Mouse (Mus musculus): ENCODE measurements at regions not wholly inside any gene's neighbourhood (a gene's known extent, or its start where the extent isn't known, plus 50 kb on each side); places are given as distances from the start of the nearest gene placed in this dataset.

DNA sequence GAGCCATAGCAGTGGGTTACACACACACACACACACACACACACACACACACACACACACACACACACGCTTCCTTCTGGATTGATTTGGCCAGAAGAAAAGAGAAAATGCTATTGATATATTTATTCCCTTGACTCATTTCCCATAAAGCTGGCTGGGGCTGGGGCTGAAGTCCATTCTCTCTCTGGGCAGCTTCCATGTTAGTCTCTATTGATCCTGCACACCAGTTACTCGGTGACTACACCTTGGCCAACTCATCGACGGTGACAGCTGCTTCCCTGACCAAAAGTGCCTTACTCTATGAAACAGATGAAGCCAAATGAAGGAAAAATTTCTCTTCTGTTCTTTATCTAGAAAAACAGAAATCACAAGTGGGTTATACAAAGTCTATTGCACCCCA lies 82.1 kb downstream of the Snx18 start:
- Histone ChIP-seq H3K27ac (no peak overlapping the region), H3K9me3 (no peaks in the 10 kb centered on the region), H3K4me1 (replicated peaks) (peaks cover 7% of the 10 kb centered on the region), H3K4me2 (replicated peaks) (no peak overlapping the region), H3K27me3 (no peaks in the 10 kb centered on the region), H3K4me3 (replicated peaks) (no peak overlapping the region), H3K36me3 (no peaks in the 10 kb centered on the region), H3K9ac (replicated peaks) (no peak overlapping the region)
- no peak for ATAC-seq
- 85% methylated on average over 4 of the region's 4 CpGs for WGBS

DNA sequence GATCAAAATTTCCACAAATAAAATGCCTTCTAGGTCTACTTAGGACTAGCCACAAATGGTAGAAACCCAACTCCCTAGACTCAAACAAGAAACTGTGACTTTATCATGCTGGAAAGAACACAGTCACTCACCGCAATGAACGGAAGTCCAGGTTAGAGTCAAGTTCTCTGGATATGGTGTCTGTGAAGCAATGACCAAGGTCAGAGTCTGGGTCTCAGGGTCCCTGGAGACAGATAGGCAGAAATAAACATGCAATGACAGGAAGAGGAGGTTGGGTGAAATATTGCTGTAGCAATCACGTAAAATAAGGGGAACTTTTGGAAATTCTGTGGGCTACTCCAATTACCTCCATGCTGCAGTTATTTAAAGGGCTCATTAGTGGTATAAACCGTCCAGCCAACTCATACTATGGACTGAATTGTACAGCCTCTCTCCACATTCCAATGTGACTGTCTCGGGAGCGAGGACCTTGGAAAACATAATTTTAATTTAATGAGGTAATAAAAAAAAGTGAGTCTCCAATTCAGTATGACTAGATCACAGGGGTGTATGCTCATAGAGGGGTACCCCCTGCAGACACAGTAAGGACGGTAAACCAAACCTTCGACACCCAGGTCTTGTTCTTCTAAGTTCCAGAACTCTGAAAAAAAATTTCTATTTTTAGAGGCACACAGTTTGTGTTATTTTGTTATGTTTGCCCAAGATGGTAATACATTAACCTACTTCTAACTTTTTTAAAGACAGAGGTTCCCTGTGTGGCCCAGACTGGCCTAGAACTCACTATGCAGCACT lies 83.5 kb downstream of the Snx18 start:
- Histone ChIP-seq H3K36me3 (no peaks in the 10 kb centered on the region), H3K9me3 (no peaks in the 10 kb centered on the region), H3K27me3 (no peaks in the 10 kb centered on the region), H3K4me3 (replicated peaks) (no peak overlapping the region), H3K9ac (replicated peaks) (no peak overlapping the region), H3K27ac (no peak overlapping the region), H3K4me1 (replicated peaks) (peaks cover 7% of the 10 kb centered on the region), H3K4me2 (replicated peaks) (no peak overlapping the region)
- 88% methylated on average over 8 of the region's 8 CpGs for WGBS
- ATAC-seq: no peak

DNA sequence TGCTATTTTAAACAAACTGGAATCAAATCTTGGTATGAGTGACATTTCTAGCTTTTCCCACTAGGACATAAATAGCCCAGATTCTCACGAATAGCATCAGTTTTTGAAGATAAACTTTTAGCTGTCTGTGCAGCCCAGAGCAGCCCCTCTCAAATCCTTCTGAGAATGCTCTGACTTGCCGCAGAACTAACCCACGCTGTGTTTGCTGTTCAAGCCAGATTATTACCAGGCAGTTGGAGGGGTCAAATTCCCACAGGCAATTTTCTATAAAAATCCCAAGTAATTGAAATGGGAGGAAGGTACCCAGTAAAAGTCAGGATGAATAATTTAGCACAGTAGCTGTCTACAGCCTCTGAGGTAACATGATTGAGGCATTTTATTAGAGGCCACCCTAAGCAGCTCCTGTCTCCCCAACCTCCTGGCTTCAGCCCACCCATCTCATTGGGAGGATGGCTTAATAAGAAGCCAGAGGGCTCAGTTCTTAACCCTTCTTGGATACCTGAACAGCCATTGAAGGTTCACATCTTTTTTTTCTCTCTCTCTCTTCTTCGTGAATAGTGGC lies 84.4 kb downstream of the Snx18 start:
- no peaks in the 10 kb centered on the region for H3K9me3 ChIP-seq
- H3K27ac ChIP-seq: no peak overlapping the region
- H3K4me2 ChIP-seq (replicated peaks): no peak overlapping the region
- no peaks in the 10 kb centered on the region for H3K36me3 ChIP-seq
- peaks cover 7% of the 10 kb centered on the region for H3K4me1 ChIP-seq (replicated peaks)
- 58% methylated on average over 4 of the region's 4 CpGs for WGBS
- ATAC-seq: peak; percentile 76
- H3K27me3 ChIP-seq: no peaks in the 10 kb centered on the region
- no peak overlapping the region for H3K9ac ChIP-seq (replicated peaks)
- no peak overlapping the region for H3K4me3 ChIP-seq (replicated peaks)

DNA sequence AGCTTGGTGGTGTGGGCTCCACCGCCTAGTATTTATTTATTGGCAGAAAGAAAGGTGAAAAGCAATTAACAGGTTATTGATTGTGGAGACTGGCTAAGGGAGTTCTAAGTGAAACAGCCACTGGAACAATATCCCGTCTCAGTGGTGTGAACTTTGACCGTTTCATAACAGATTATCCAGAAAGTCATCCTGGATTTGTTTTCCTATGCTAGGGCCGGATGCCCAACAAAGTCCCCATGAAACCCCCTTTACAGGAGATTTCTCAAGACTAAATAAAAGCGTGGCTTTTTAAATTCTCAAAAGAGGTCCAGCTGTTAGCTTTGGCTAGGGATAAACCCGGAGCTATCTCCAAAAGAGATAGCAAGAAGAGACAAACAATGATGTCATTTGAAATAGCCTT lies 91.4 kb downstream of the Snx18 start:
- H3K27me3 ChIP-seq: no peaks in the 10 kb centered on the region
- no peaks in the 10 kb centered on the region for H3K4me1 ChIP-seq (replicated peaks)
- H3K4me2 ChIP-seq (replicated peaks): no peak overlapping the region
- no peaks in the 10 kb centered on the region for H3K9me3 ChIP-seq
- WGBS: 94% methylated on average over 6 of the region's 6 CpGs
- H3K9ac ChIP-seq (replicated peaks): no peak overlapping the region
- ATAC-seq: no peak
- no peak overlapping the region for H3K27ac ChIP-seq
- H3K36me3 ChIP-seq: no peaks in the 10 kb centered on the region
- no peak overlapping the region for H3K4me3 ChIP-seq (replicated peaks)

- no peaks in the 10 kb centered on the region for H3K9me3 ChIP-seq
- no peak overlapping the region for H3K4me2 ChIP-seq (replicated peaks)
- ATAC-seq: no peak
- no peaks in the 10 kb centered on the region for H3K36me3 ChIP-seq
- no peak overlapping the region for H3K4me3 ChIP-seq (replicated peaks)
- H3K27me3 ChIP-seq: no peaks in the 10 kb centered on the region
- no peak overlapping the region for H3K27ac ChIP-seq
- no peak overlapping the region for H3K9ac ChIP-seq (replicated peaks)
- 79% methylated on average over 5 of the region's 5 CpGs for WGBS
- no peaks in the 10 kb centered on the region for H3K4me1 ChIP-seq (replicated peaks)
Measured at GRCm38 (mm10) chr13:113523503-113523902, 94.9 kb downstream of the Snx18 start.

DNA sequence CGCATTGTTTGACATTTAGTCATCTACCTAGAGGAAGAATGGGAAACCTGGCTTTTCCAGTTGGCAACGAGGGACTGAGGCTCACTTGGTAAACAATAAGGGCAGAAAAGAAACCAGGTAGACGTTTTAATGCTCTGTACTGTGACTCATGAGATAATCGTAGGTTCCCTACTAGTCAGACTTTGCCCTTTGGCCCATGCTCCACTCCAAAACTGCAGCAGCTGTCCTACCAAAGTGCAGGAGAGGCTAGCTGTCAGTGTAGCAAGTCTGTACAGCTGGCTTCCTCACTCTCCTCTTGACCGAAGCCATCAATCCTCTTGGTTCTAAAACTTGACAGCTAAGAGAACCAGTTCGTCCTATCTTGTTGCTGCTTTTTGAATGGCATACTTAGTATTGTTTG lies 100.2 kb downstream of the Snx18 start:
- 90% methylated on average over 6 of the region's 6 CpGs for WGBS
- H3K36me3 ChIP-seq: no peaks in the 10 kb centered on the region
- H3K9me3 ChIP-seq: no peaks in the 10 kb centered on the region
- no peak for ATAC-seq
- H3K4me1 ChIP-seq (replicated peaks): no peaks in the 10 kb centered on the region
- H3K27ac ChIP-seq: no peak overlapping the region
- no peak overlapping the region for H3K4me3 ChIP-seq (replicated peaks)
- H3K27me3 ChIP-seq: no peaks in the 10 kb centered on the region
- no peak overlapping the region for H3K4me2 ChIP-seq (replicated peaks)
- H3K9ac ChIP-seq (replicated peaks): no peak overlapping the region

- WGBS: 95% methylated on average over 1 of the region's 1 CpGs
- H3K4me1 ChIP-seq (replicated peaks): no peaks in the 10 kb centered on the region
- H3K9me3 ChIP-seq: no peaks in the 10 kb centered on the region
- no peak overlapping the region for H3K4me3 ChIP-seq (replicated peaks)
- H3K4me2 ChIP-seq (replicated peaks): no peak overlapping the region
- no peaks in the 10 kb centered on the region for H3K36me3 ChIP-seq
- ATAC-seq: no peak
- no peaks in the 10 kb centered on the region for H3K27me3 ChIP-seq
- H3K27ac ChIP-seq: no peak overlapping the region
- H3K9ac ChIP-seq (replicated peaks): no peak overlapping the region
Measured at GRCm38 (mm10) chr13:113516102-113516501, 102.3 kb downstream of the Snx18 start.

GRCm38 (mm10) chr13:113515162-113515600 lies 103.2 kb downstream of the Snx18 start:
- H3K9ac ChIP-seq (replicated peaks): no peak overlapping the region
- H3K36me3 ChIP-seq: no peaks in the 10 kb centered on the region
- H3K4me1 ChIP-seq (replicated peaks): no peaks in the 10 kb centered on the region
- no peak overlapping the region for H3K4me3 ChIP-seq (replicated peaks)
- no peak overlapping the region for H3K4me2 ChIP-seq (replicated peaks)
- H3K9me3 ChIP-seq: no peaks in the 10 kb centered on the region
- H3K27me3 ChIP-seq: no peaks in the 10 kb centered on the region
- H3K27ac ChIP-seq: no peak overlapping the region
- ATAC-seq: no peak
- 62% methylated on average over 7 of the region's 7 CpGs for WGBS

DNA sequence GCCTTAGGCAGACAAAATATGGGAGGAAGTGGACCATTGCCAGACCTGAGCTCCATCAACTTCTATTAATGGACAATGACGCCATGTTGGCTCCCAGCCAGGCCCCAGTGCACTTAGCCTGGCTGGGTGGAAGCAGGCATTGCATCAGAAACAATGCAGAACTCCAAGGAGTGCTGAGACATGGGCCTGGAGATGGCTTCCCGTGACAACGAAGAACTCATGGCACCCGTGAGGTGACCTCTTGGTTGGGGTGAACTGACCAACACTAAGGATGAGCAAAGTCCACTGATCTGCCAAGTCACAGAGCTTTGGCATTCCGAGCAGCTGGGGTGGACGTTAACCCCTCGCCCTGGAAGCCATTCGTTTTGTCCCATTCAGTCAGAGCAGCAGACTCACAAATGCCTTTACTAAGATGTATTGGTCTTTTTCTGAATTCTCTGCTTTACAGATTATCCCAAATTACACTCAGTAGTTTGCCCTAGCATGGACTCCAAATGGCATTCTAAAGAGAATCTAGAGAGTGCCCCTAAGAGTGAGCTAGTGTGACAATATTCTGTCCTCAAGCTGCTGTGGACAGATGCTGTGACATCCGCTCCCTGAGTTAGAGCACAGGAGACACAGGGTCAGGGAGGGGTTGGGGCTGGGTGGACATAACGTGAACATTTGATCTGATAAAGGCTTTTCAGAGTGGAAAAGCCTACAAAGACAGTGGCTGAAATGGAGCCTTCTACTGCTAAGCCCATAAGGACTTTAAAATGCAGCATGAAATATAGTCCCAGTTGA lies 108.8 kb downstream of the Snx18 start:
- H3K36me3 ChIP-seq: no peaks in the 10 kb centered on the region
- no peaks in the 10 kb centered on the region for H3K4me1 ChIP-seq (replicated peaks)
- no peak overlapping the region for H3K4me2 ChIP-seq (replicated peaks)
- WGBS: 87% methylated on average over 10 of the region's 10 CpGs
- H3K4me3 ChIP-seq (replicated peaks): no peak overlapping the region
- H3K27ac ChIP-seq: no peak overlapping the region
- no peak for ATAC-seq
- no peak overlapping the region for H3K9ac ChIP-seq (replicated peaks)
- no peaks in the 10 kb centered on the region for H3K9me3 ChIP-seq
- H3K27me3 ChIP-seq: no peaks in the 10 kb centered on the region

- H3K27ac ChIP-seq: no peak overlapping the region
- 90% methylated on average over 11 of the region's 11 CpGs for WGBS
- H3K9ac ChIP-seq (replicated peaks): no peak overlapping the region
- no peaks in the 10 kb centered on the region for H3K27me3 ChIP-seq
- no peak overlapping the region for H3K4me3 ChIP-seq (replicated peaks)
- no peak for ATAC-seq
- no peaks in the 10 kb centered on the region for H3K36me3 ChIP-seq
- H3K9me3 ChIP-seq: no peaks in the 10 kb centered on the region
- H3K4me1 ChIP-seq (replicated peaks): no peaks in the 10 kb centered on the region
- H3K4me2 ChIP-seq (replicated peaks): no peak overlapping the region
Measured at GRCm38 (mm10) chr13:113508124-113508728, 110.1 kb downstream of the Snx18 start.

DNA sequence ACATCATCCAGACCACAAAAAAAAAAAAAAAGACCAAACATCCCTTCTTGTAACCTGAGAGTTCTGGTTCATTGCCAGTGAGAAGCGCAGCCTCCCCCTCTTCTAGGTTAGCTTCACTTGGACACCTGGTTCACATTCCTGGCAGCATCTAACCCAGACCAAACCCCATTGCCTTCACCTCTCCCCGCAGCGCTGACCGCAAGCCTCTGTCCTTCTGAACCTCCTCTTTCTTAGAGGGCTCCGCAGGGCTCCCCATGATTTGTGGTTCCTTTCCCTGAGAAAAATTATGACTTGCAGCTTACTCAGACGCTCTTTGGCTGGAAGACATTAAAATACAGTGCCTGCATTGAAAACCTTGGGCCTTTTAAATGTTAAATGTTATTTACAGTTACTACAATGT lies 115.8 kb downstream of the Snx18 start:
- H3K4me3 ChIP-seq (replicated peaks): no peak overlapping the region
- ATAC-seq: no peak
- no peaks in the 10 kb centered on the region for H3K36me3 ChIP-seq
- H3K9me3 ChIP-seq: no peaks in the 10 kb centered on the region
- H3K9ac ChIP-seq (replicated peaks): no peak overlapping the region
- 90% methylated on average over 6 of the region's 6 CpGs for WGBS
- H3K4me1 ChIP-seq (replicated peaks): no peaks in the 10 kb centered on the region
- H3K4me2 ChIP-seq (replicated peaks): no peak overlapping the region
- no peak overlapping the region for H3K27ac ChIP-seq
- no peaks in the 10 kb centered on the region for H3K27me3 ChIP-seq

DNA sequence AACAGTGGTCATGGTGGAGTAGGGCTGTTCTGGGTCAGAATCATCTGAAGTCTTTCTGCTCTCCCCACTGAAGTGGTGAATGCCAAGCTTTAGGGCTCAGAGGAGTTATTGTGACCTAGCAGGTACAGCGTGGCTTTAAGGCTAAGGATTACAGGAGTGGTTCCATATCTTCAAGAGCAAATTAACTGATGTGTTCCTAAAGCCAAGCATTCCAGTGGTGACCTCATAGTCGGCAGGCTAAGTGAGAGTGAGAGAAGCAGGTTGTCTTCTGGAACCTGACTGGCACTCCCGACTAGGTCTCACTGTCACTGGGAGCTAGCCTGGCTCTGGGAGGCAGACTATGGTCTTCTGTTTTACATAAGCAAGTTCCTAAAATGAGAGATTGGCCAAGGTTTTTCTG lies 116.3 kb downstream of the Snx18 start:
- no peaks in the 10 kb centered on the region for H3K27me3 ChIP-seq
- H3K4me2 ChIP-seq (replicated peaks): no peak overlapping the region
- no peak overlapping the region for H3K27ac ChIP-seq
- WGBS: 87% methylated on average over 3 of the region's 3 CpGs
- H3K9ac ChIP-seq (replicated peaks): no peak overlapping the region
- H3K9me3 ChIP-seq: no peaks in the 10 kb centered on the region
- no peaks in the 10 kb centered on the region for H3K36me3 ChIP-seq
- ATAC-seq: no peak
- no peak overlapping the region for H3K4me3 ChIP-seq (replicated peaks)
- H3K4me1 ChIP-seq (replicated peaks): no peaks in the 10 kb centered on the region

Measured in midbrain, embryonic 13.5 days (tissue).